Mouse (Mus musculus) heart, postnatal 0 days (tissue): ENCODE measurements at regions not wholly inside any gene's neighbourhood (a gene's known extent, or its start where the extent isn't known, plus 50 kb on each side); places are given as distances from the start of the nearest gene placed in this dataset.
A peak's percentile ranks its signal among the peaks of the same experiment; 100 is the strongest.

Source experiments
- ATAC-seq: fragments of 200-750 bp; cut with Nextera tagmentation; 2 replicates; pipeline ENCODE4 v1.8.0; 2017; ENCODE audit warnings: low read depth, moderate number of reproducible peaks, moderate library complexity; ENCODE audit not compliant: insufficient read depth
- DNase-seq: peaks from one replicate; pipeline ENCODE4 v3.0.0-alpha.2; 2016; ENCODE audit warnings: low spot score
- H3K27ac ChIP-seq: fragments of 300-500 bp; sonication (generic); 2 replicates; pipeline ENCODE4 v1.5.1; 2014; ENCODE audit warnings: low read depth, mild to moderate bottlenecking
- H3K27me3 ChIP-seq: fragments of 300-500 bp; sonication (generic); 2 replicates; pipeline ENCODE4 v1.6.1; 2014; ENCODE audit warnings: low read length, mixed read lengths; ENCODE audit not compliant: control insufficient read depth, insufficient read depth
- H3K36me3 ChIP-seq: fragments of 300-500 bp; sonication (generic); replicated peaks from 2 replicates; pipeline ENCODE4 v1.6.1; 2014; ENCODE audit warnings: low read length, mixed read lengths; ENCODE audit not compliant: control insufficient read depth, insufficient read depth
- H3K4me1 ChIP-seq: fragments of 300-500 bp; sonication (generic); 2 replicates; pipeline ENCODE4 v1.6.1; 2014; ENCODE audit warnings: antibody characterized with exemption; ENCODE audit not compliant: control insufficient read depth, insufficient read depth
- H3K4me2 ChIP-seq: fragments of 300-500 bp; sonication (generic); 2 replicates; pipeline ENCODE4 v1.6.1; 2014; ENCODE audit warnings: low read depth, mild to moderate bottlenecking, low read length, moderate library complexity
- H3K4me3 ChIP-seq: fragments of 300-500 bp; sonication (generic); 2 replicates; pipeline ENCODE4 v1.5.1; 2014; ENCODE audit warnings: low read depth, low read length
- H3K9ac ChIP-seq: fragments of 300-500 bp; sonication (generic); replicated peaks from 2 replicates; pipeline ENCODE4 v1.6.1; 2014; ENCODE audit warnings: low read depth, low read length, mixed read lengths
- H3K9me3 ChIP-seq: fragments of 300-500 bp; sonication (generic); replicated peaks from 2 replicates; pipeline ENCODE4 v1.6.1; 2016; ENCODE audit warnings: low read length; ENCODE audit not compliant: control insufficient read depth
- CTCF ChIP-seq: IDR thresholded peaks from 2 replicates; pipeline ENCODE4 v1.5.1; 2016; ENCODE audit warnings: antibody characterized with exemption, control low read depth, low read depth
- EP300 ChIP-seq: IDR thresholded peaks from 2 replicates; pipeline ENCODE4 v1.6.1; 2016; ENCODE audit warnings: antibody characterized with exemption, low read depth
- WGBS: fragments of 180-500 bp; shearing (Covaris S2); extraction: QIAGEN DNeasy Blood & Tissue Kit; methylation state at CpG from one replicate; pipeline ENCODE4 v1.1.7; 2014; 5-methylcytosine and 5-hydroxymethylcytosine counted together

GRCm38 (mm10) chr5:29929381-29929780 lies 83.5 kb upstream of the Il6 start:
- TF ChIP-seq EP300, result no peak
- no peak for TF ChIP-seq CTCF
- H3K9ac ChIP-seq, result no peak overlapping the region
- H3K27me3 ChIP-seq, result no peaks in the 10 kb centered on the region
- no peak overlapping the region for H3K4me3 ChIP-seq
- H3K9me3 ChIP-seq, result no peaks in the 10 kb centered on the region
- ATAC-seq (no peak), DNase-seq (no peak)
- no peaks in the 10 kb centered on the region for H3K4me1 ChIP-seq
- no peaks in the 10 kb centered on the region for H3K36me3 ChIP-seq
- no peak overlapping the region for H3K4me2 ChIP-seq
- WGBS, result 97% methylated on average over 2 of the region's 2 CpGs
- H3K27ac ChIP-seq, result no peak overlapping the region

- Histone ChIP-seq H3K9ac (no peak overlapping the region), H3K36me3 (no peaks in the 10 kb centered on the region), H3K4me2 (no peak overlapping the region), H3K27ac (0 out of 2 replicates have a peak overlapping the region, but pooled peaks have one; percentile 7), H3K4me1 (peaks cover 13% of the 10 kb centered on the region), H3K4me3 (no peak overlapping the region), H3K27me3 (no peaks in the 10 kb centered on the region), H3K9me3 (no peaks in the 10 kb centered on the region)
- DNase-seq (no peak), ATAC-seq (0 out of 2 replicates have a peak, but pooled peaks have one; percentile 14)
- 46% methylated on average over 2 of the region's 2 CpGs for WGBS
- TF ChIP-seq CTCF (no peak), EP300 (no peak)
Observed at GRCm38 (mm10) chr5:29947225-29947624, 65.7 kb upstream of the Il6 start.

GRCm38 (mm10) chr5:29948161-29948560 lies 64.8 kb upstream of the Il6 start:
- no peak overlapping the region for H3K27ac ChIP-seq
- H3K4me3 ChIP-seq, result no peak overlapping the region
- H3K4me1 ChIP-seq, result peaks cover 13% of the 10 kb centered on the region
- TF ChIP-seq CTCF, result no peak
- TF ChIP-seq EP300, result no peak
- H3K36me3 ChIP-seq, result no peaks in the 10 kb centered on the region
- ATAC-seq, result no peak
- no peak overlapping the region for H3K4me2 ChIP-seq
- H3K9me3 ChIP-seq, result no peaks in the 10 kb centered on the region
- H3K27me3 ChIP-seq, result no peaks in the 10 kb centered on the region
- no peak overlapping the region for H3K9ac ChIP-seq
- no peak for DNase-seq
- 57% methylated on average over 3 of the region's 3 CpGs for WGBS

GRCm38 (mm10) chr5:29950456-29951170 lies 62.3 kb upstream of the Il6 start:
- DNase-seq, result no peak
- no peak overlapping the region for H3K27ac ChIP-seq
- H3K4me3 ChIP-seq, result no peak overlapping the region
- no peaks in the 10 kb centered on the region for H3K9me3 ChIP-seq
- TF ChIP-seq EP300 (no peak), CTCF (no peak)
- no peaks in the 10 kb centered on the region for H3K36me3 ChIP-seq
- no peak overlapping the region for H3K9ac ChIP-seq
- ATAC-seq, result no peak
- peaks cover 13% of the 10 kb centered on the region for H3K4me1 ChIP-seq
- H3K4me2 ChIP-seq, result no peak overlapping the region
- 78% methylated on average over 5 of the region's 5 CpGs for WGBS
- H3K27me3 ChIP-seq, result no peaks in the 10 kb centered on the region

GRCm38 (mm10) chr5:29951381-29952350 lies 61.2 kb upstream of the Il6 start:
- H3K9me3 ChIP-seq, result no peaks in the 10 kb centered on the region
- ATAC-seq, result no peak
- no peak for DNase-seq
- H3K4me3 ChIP-seq, result no peak overlapping the region
- TF ChIP-seq EP300 (no peak), CTCF (no peak)
- 64% methylated on average over 7 of the region's 7 CpGs for WGBS
- no peak overlapping the region for H3K9ac ChIP-seq
- no peaks in the 10 kb centered on the region for H3K27me3 ChIP-seq
- no peak overlapping the region for H3K4me2 ChIP-seq
- H3K36me3 ChIP-seq, result no peaks in the 10 kb centered on the region
- H3K4me1 ChIP-seq, result peaks cover 8% of the 10 kb centered on the region
- H3K27ac ChIP-seq, result no peak overlapping the region
